Comparison of ENCODE assay signal across 27 mouse cellular contexts in genomic region chr6:20598783-20599182, GRCm38 (mm10).
DNase-seq lines count a peak whose midpoint lies in the region; ATAC-seq lines count a peak whose summit lies in the region.
"Had no signal": no experiment of that assay in that cellular context is flagged by ENCODE, and none has a peak within 500 bp of the region (broad histone marks: within the 10 kb centered on the region; RNA-seq: fewer than 3 reads in every experiment).

No protein-coding gene starts in this region.

- H3K27me3 ChIP-seq in hindbrain, embryonic 12.5 days: no peaks in the 10 kb centered on the region
- no peaks in the 10 kb centered on the region for H3K27me3 ChIP-seq in hindbrain, embryonic 11.5 days (ENCODE audit: control insufficient read depth, insufficient read depth, low read length)
- H3K27me3 ChIP-seq in midbrain, embryonic 14.5 days (ENCODE audit: control insufficient read depth, insufficient read depth, low read length): no peaks in the 10 kb centered on the region
- no peaks in the 10 kb centered on the region for H3K27me3 ChIP-seq in midbrain, embryonic 15.5 days (replicated peaks)
- no peaks in the 10 kb centered on the region for H3K27me3 ChIP-seq in forebrain, embryonic 11.5 days (ENCODE audit: control insufficient read depth, insufficient read depth, low read length)
- no peaks in the 10 kb centered on the region for H3K27me3 ChIP-seq in forebrain, embryonic 16.5 days (replicated peaks; ENCODE audit: control insufficient read depth, insufficient read depth, low read length)
- no peaks in the 10 kb centered on the region for H3K27me3 ChIP-seq in limb, embryonic 10.5 days (ENCODE audit: low read depth, poor library complexity, severe bottlenecking)
- H3K27me3 ChIP-seq: embryonic facial prominence, embryonic 13.5 days; heart, embryonic 12.5 days; intestine, embryonic 15.5 days had no signal

- no peak overlapping the region for H3K27ac ChIP-seq in hindbrain, embryonic 12.5 days
- no peak overlapping the region for H3K27ac ChIP-seq in hindbrain, embryonic 11.5 days (ENCODE audit: low read depth, low read length)
- H3K27ac ChIP-seq in midbrain, embryonic 14.5 days (replicated peaks; ENCODE audit: low read depth, low read length): no peak overlapping the region
- H3K27ac ChIP-seq in midbrain, embryonic 15.5 days: no peak overlapping the region
- no peak overlapping the region for H3K27ac ChIP-seq in forebrain, embryonic 11.5 days (ENCODE audit: low read depth, low read length)
- H3K27ac ChIP-seq in forebrain, embryonic 16.5 days (ENCODE audit: low read length): no peak overlapping the region
- no peak overlapping the region for H3K27ac ChIP-seq in limb, embryonic 10.5 days
- H3K27ac ChIP-seq: embryonic facial prominence, embryonic 13.5 days; hindbrain, postnatal 0 days; intestine, embryonic 15.5 days; liver, embryonic 14.5 days; macrophage had no signal

- H3K9me3 ChIP-seq in hindbrain, embryonic 12.5 days (replicated peaks): no peaks in the 10 kb centered on the region
- no peaks in the 10 kb centered on the region for H3K9me3 ChIP-seq in hindbrain, embryonic 11.5 days (ENCODE audit: control insufficient read depth, low read length)
- H3K9me3 ChIP-seq in midbrain, embryonic 14.5 days (ENCODE audit: control insufficient read depth, low read length): no peaks in the 10 kb centered on the region
- no peaks in the 10 kb centered on the region for H3K9me3 ChIP-seq in midbrain, embryonic 15.5 days
- H3K9me3 ChIP-seq in forebrain, embryonic 11.5 days (ENCODE audit: control insufficient read depth, low read length): no peaks in the 10 kb centered on the region
- H3K9me3 ChIP-seq in forebrain, embryonic 16.5 days (ENCODE audit: control insufficient read depth, low read length): no peaks in the 10 kb centered on the region
- no peaks in the 10 kb centered on the region for H3K9me3 ChIP-seq in limb, embryonic 10.5 days (replicated peaks)
- H3K9me3 ChIP-seq: embryonic facial prominence, embryonic 13.5 days; heart, embryonic 12.5 days; intestine, embryonic 15.5 days had no signal

- ATAC-seq in hindbrain, embryonic 12.5 days (ENCODE audit: low FRiP score): peak; percentile 67; the same call in 1 of the 2 replicates
- no peak for ATAC-seq in hindbrain, embryonic 11.5 days (ENCODE audit: low FRiP score)
- peak; percentile 68 for ATAC-seq in midbrain, embryonic 14.5 days (ENCODE audit: low FRiP score, low TSS enrichment)
- no peak for ATAC-seq in midbrain, embryonic 15.5 days (replicated peaks)
- peak; percentile 90 for ATAC-seq in forebrain, embryonic 11.5 days (replicated peaks; ENCODE audit: low FRiP score)
- peak; percentile 84 for ATAC-seq in forebrain, embryonic 16.5 days
- ATAC-seq: hindbrain, postnatal 0 days; intestine, embryonic 15.5 days had no signal

- H3K4me1 ChIP-seq in hindbrain, embryonic 12.5 days: no peaks in the 10 kb centered on the region
- no peaks in the 10 kb centered on the region for H3K4me1 ChIP-seq in hindbrain, embryonic 11.5 days (replicated peaks; ENCODE audit: control insufficient read depth, insufficient read depth, low read length)
- no peaks in the 10 kb centered on the region for H3K4me1 ChIP-seq in midbrain, embryonic 14.5 days (ENCODE audit: control insufficient read depth, insufficient read depth, low read length)
- no peaks in the 10 kb centered on the region for H3K4me1 ChIP-seq in midbrain, embryonic 15.5 days
- H3K4me1 ChIP-seq in forebrain, embryonic 11.5 days (replicated peaks; ENCODE audit: control insufficient read depth, insufficient read depth, low read length): no peaks in the 10 kb centered on the region
- no peaks in the 10 kb centered on the region for H3K4me1 ChIP-seq in forebrain, embryonic 16.5 days (replicated peaks; ENCODE audit: control insufficient read depth, insufficient read depth, low read length)
- H3K4me1 ChIP-seq in limb, embryonic 10.5 days: no peaks in the 10 kb centered on the region
- H3K4me1 ChIP-seq: embryonic facial prominence, embryonic 13.5 days; heart, embryonic 12.5 days; intestine, embryonic 15.5 days had no signal

- no peak for DNase-seq in hindbrain, embryonic 11.5 days (ENCODE audit: low spot score)
- DNase-seq in midbrain, embryonic 14.5 days: peak; percentile 4
- peak; percentile 63 for DNase-seq in forebrain, embryonic 11.5 days (ENCODE audit: low spot score)
- DNase-seq in limb, embryonic 10.5 days (ENCODE audit: low spot score): no peak
- DNase-seq: adrenal gland, postnatal 14 days; cerebellum, adult 11-12 months; cerebellum, adult 9-11 months; embryo, embryonic 11 days; gastrocnemius, postnatal 14 days; heart, adult 18-20 months; heart, postnatal 4 days; kidney, adult 2 months; kidney, postnatal 36 days; liver; lung, adult 2 months; lung, postnatal 10 days; thymus, adult 2 months; thymus, postnatal 36 days had no signal

- no peak overlapping the region for H3K4me3 ChIP-seq in hindbrain, embryonic 12.5 days
- H3K4me3 ChIP-seq in hindbrain, embryonic 11.5 days (ENCODE audit: low read depth, low read length): no peak overlapping the region
- no peak overlapping the region for H3K4me3 ChIP-seq in midbrain, embryonic 14.5 days (replicated peaks; ENCODE audit: low read depth, low read length)
- H3K4me3 ChIP-seq in midbrain, embryonic 15.5 days: no peak overlapping the region
- H3K4me3 ChIP-seq in forebrain, embryonic 11.5 days (ENCODE audit: low read depth, low read length): no peak overlapping the region
- H3K4me3 ChIP-seq in forebrain, embryonic 16.5 days (replicated peaks; ENCODE audit: low read length): no peak overlapping the region
- H3K4me3 ChIP-seq in limb, embryonic 10.5 days: no peak overlapping the region
- H3K4me3 ChIP-seq: embryonic facial prominence, embryonic 13.5 days; heart, embryonic 12.5 days; intestine, embryonic 15.5 days had no signal

- H3K4me2 ChIP-seq in hindbrain, embryonic 12.5 days (replicated peaks): no peak overlapping the region
- H3K4me2 ChIP-seq in hindbrain, embryonic 11.5 days (replicated peaks; ENCODE audit: low read depth, low read length): no peak overlapping the region
- H3K4me2 ChIP-seq in midbrain, embryonic 14.5 days (ENCODE audit: low read length): no peak overlapping the region
- H3K4me2 ChIP-seq in midbrain, embryonic 15.5 days: no peak overlapping the region
- H3K4me2 ChIP-seq in forebrain, embryonic 11.5 days (ENCODE audit: low read depth, low read length, severe bottlenecking): no peak overlapping the region
- no peak overlapping the region for H3K4me2 ChIP-seq in forebrain, embryonic 16.5 days (ENCODE audit: low read length)
- H3K4me2 ChIP-seq: embryonic facial prominence, embryonic 13.5 days; heart, embryonic 12.5 days; intestine, embryonic 15.5 days had no signal

- no peaks in the 10 kb centered on the region for H3K36me3 ChIP-seq in hindbrain, embryonic 12.5 days
- no peaks in the 10 kb centered on the region for H3K36me3 ChIP-seq in hindbrain, embryonic 11.5 days (ENCODE audit: control insufficient read depth, insufficient read depth, low read length)
- H3K36me3 ChIP-seq in midbrain, embryonic 14.5 days (ENCODE audit: control insufficient read depth, insufficient read depth, low read length): no peaks in the 10 kb centered on the region
- H3K36me3 ChIP-seq in midbrain, embryonic 15.5 days (replicated peaks): no peaks in the 10 kb centered on the region
- H3K36me3 ChIP-seq in forebrain, embryonic 11.5 days (ENCODE audit: control insufficient read depth, insufficient read depth, low read length): no peaks in the 10 kb centered on the region
- H3K36me3 ChIP-seq in forebrain, embryonic 16.5 days (ENCODE audit: control insufficient read depth, insufficient read depth): no peaks in the 10 kb centered on the region
- no peaks in the 10 kb centered on the region for H3K36me3 ChIP-seq in limb, embryonic 10.5 days
- H3K36me3 ChIP-seq: embryonic facial prominence, embryonic 13.5 days; heart, embryonic 12.5 days; intestine, embryonic 15.5 days had no signal

- 44% methylated on average over 1 of the region's 1 CpGs for WGBS in hindbrain, embryonic 12.5 days
- 89% methylated on average over 1 of the region's 1 CpGs for WGBS in hindbrain, embryonic 11.5 days
- 47% methylated on average over 1 of the region's 1 CpGs for WGBS in midbrain, embryonic 14.5 days
- WGBS in midbrain, embryonic 15.5 days: 41% methylated on average over 1 of the region's 1 CpGs
- WGBS in forebrain, embryonic 11.5 days: 29% methylated on average over 1 of the region's 1 CpGs
- 0% methylated on average over 1 of the region's 1 CpGs for WGBS in forebrain, embryonic 16.5 days
- 76% methylated on average over 1 of the region's 1 CpGs for WGBS in limb, embryonic 10.5 days

- H3K9ac ChIP-seq in hindbrain, embryonic 12.5 days: no peak overlapping the region
- H3K9ac ChIP-seq in hindbrain, embryonic 11.5 days (ENCODE audit: low read depth, low read length): no peak overlapping the region
- no peak overlapping the region for H3K9ac ChIP-seq in midbrain, embryonic 14.5 days (replicated peaks; ENCODE audit: low read length)
- no peak overlapping the region for H3K9ac ChIP-seq in midbrain, embryonic 15.5 days
- H3K9ac ChIP-seq in forebrain, embryonic 11.5 days (ENCODE audit: low read length): no peak overlapping the region
- no peak overlapping the region for H3K9ac ChIP-seq in forebrain, embryonic 16.5 days (replicated peaks; ENCODE audit: low read depth, low read length)
- H3K9ac ChIP-seq: embryonic facial prominence, embryonic 13.5 days; heart, embryonic 12.5 days; intestine, embryonic 15.5 days; liver, embryonic 14.5 days had no signal

Comparison
In these comparisons a context has a peak if more than half of its experiments do, and no peak if none do; other contexts are left out.
1. ATAC-seq: peak in hindbrain, embryonic 12.5 days (single experiment), midbrain, embryonic 14.5 days (single experiment), forebrain, embryonic 11.5 days (single experiment) and forebrain, embryonic 16.5 days (single experiment); none in hindbrain, embryonic 11.5 days (single experiment) and midbrain, embryonic 15.5 days (single experiment).
2. DNase-seq: peak in midbrain, embryonic 14.5 days (single experiment) and forebrain, embryonic 11.5 days (single experiment); none in hindbrain, embryonic 11.5 days (single experiment) and limb, embryonic 10.5 days (single experiment).